Mouse (Mus musculus) MEL (cell line): ENCODE data around the gene Ifi27l2a. TPM values are rescaled to one million over a fixed set of nuclear protein-coding genes. Genes with fewer than 3 reads are reported as not detected.
"Not testable (repeated sequence)": the region's sequence is repeated elsewhere in the genome, so short reads cannot be mapped to it uniquely, and the experiment has no call there.

Source experiments
- DNase-seq: peaks from one replicate; pipeline ENCODE4 v3.0.0; 2011; ENCODE audit warnings: low read depth, low spot score
- H3K27ac ChIP-seq: 2 replicates; pipeline ENCODE4 v1.5.1; 2012; ENCODE audit warnings: low read depth, mild to moderate bottlenecking, control low read depth, low read length, moderate library complexity; ENCODE audit not compliant: control insufficient read depth
- H3K27me3 ChIP-seq, 2 experiments: fragments of 150-350 bp in 1 of 2; sonication (generic) in 1 of 2; 2 replicates each; pipeline ENCODE4 v1.6.1; 2012; ENCODE audit warnings: low read length in 2 of 2, mild to moderate bottlenecking in 2 of 2, improper control_type of control experiment in 1 of 2, moderate library complexity in 1 of 2; ENCODE audit not compliant: insufficient read depth in 2 of 2, control insufficient read depth in 1 of 2
- H3K36me3 ChIP-seq, 2 experiments: 2 replicates each; pipeline ENCODE4 v1.6.1; 2012 to 2014; ENCODE audit warnings: low read length in 2 of 2, improper control_type of control experiment in 1 of 2, inconsistent platforms in 1 of 2, mild to moderate bottlenecking in 1 of 2; ENCODE audit not compliant: insufficient read depth in 2 of 2, control insufficient read depth in 1 of 2
- H3K4me1 ChIP-seq, 2 experiments: fragments of 150-350 bp in 1 of 2; sonication (generic) in 1 of 2; 2 replicates each; pipeline ENCODE4 v1.6.1; 2012; ENCODE audit warnings: low read length in 2 of 2, improper control_type of control experiment in 1 of 2, mild to moderate bottlenecking in 1 of 2; ENCODE audit not compliant: insufficient read depth in 2 of 2, control insufficient read depth in 1 of 2
- H3K4me3 ChIP-seq, 2 experiments: fragments of 150-350 bp in 1 of 2; sonication (generic) in 1 of 2; 2 replicates each; pipeline ENCODE4 v1.5.1; 2012; ENCODE audit warnings: low read depth in 2 of 2, low read length in 2 of 2, mild to moderate bottlenecking in 2 of 2, moderate library complexity in 2 of 2, control low read depth in 1 of 2, improper control_type of control experiment in 1 of 2; ENCODE audit not compliant: control insufficient read depth in 1 of 2, insufficient read depth in 1 of 2
- H3K79me2 ChIP-seq: 2 replicates; pipeline ENCODE4 v1.6.1; 2012; ENCODE audit warnings: mild to moderate bottlenecking, low read length, moderate library complexity; ENCODE audit not compliant: control insufficient read depth, poor library complexity, insufficient read depth
- H3K9ac ChIP-seq: 2 replicates; pipeline ENCODE4 v1.6.1; 2012; ENCODE audit warnings: low read depth, mild to moderate bottlenecking, control low read depth, low read length, moderate library complexity; ENCODE audit not compliant: control insufficient read depth, poor library complexity, severe bottlenecking
- H3K9me3 ChIP-seq: fragments of 150-350 bp; sonication (generic); replicated peaks from 2 replicates; pipeline ENCODE4 v1.6.1; 2012; ENCODE audit warnings: mild to moderate bottlenecking, low read length, improper control_type of control experiment, moderate library complexity; ENCODE audit not compliant: insufficient read depth
- CHD1 ChIP-seq: IDR thresholded peaks from 2 replicates; pipeline ENCODE4 v1.6.1; 2012; ENCODE audit warnings: low read depth, mild to moderate bottlenecking, inconsistent platforms, low read length, improper control_type of control experiment
- CHD2 ChIP-seq: IDR thresholded peaks from 2 replicates; pipeline ENCODE4 v1.6.1; 2011; ENCODE audit warnings: low read length, improper control_type of control experiment
- CTCF ChIP-seq, 3 experiments: IDR thresholded peaks in 2 of 3; conservative IDR thresholded peaks in 1 of 3; 2 replicates each; pipeline ENCODE4 v1.5.1; 2011 to 2012; ENCODE audit warnings: low read length in 3 of 3, low read depth in 2 of 3, mild to moderate bottlenecking in 2 of 3, improper control_type of control experiment in 1 of 3, inconsistent platforms in 1 of 3, mixed read lengths in 1 of 3, moderate library complexity in 1 of 3; ENCODE audit not compliant: control insufficient read depth in 1 of 3, insufficient read depth in 1 of 3, poor library complexity in 1 of 3, severe bottlenecking in 1 of 3
- E2F4 ChIP-seq: IDR thresholded peaks from 2 replicates; pipeline ENCODE4 v1.6.1; 2011; ENCODE audit warnings: low read depth, low read length, improper control_type of control experiment, borderline replicate concordance
- EP300 ChIP-seq, 2 experiments: IDR thresholded peaks; 2 replicates each; pipeline ENCODE4 v1.6.1; 2011; ENCODE audit warnings: improper control_type of control experiment in 2 of 2, low read length in 2 of 2, low read depth in 1 of 2, mild to moderate bottlenecking in 1 of 2
- ETS1 ChIP-seq: IDR thresholded peaks from 2 replicates; pipeline ENCODE4 v1.6.1; 2012; ENCODE audit warnings: low read depth, mild to moderate bottlenecking, inconsistent platforms, low read length, improper control_type of control experiment, moderate library complexity
- GABPA ChIP-seq: IDR thresholded peaks from 2 replicates; pipeline ENCODE4 v1.6.1; 2012; ENCODE audit warnings: low read depth, mild to moderate bottlenecking, inconsistent platforms, low read length, improper control_type of control experiment, moderate library complexity
- GATA1 ChIP-seq: IDR thresholded peaks from 2 replicates; pipeline ENCODE4 v1.6.1; 2011; ENCODE audit warnings: low read depth, low read length, improper control_type of control experiment
- JUND ChIP-seq: IDR thresholded peaks from 2 replicates; pipeline ENCODE4 v1.6.1; 2011; ENCODE audit warnings: low read depth, mild to moderate bottlenecking, improper control_type of control experiment, low read length
- KAT2A ChIP-seq: conservative IDR thresholded peaks from 2 replicates; pipeline ENCODE4 v1.6.1; 2012; ENCODE audit warnings: low read depth, low read length, improper control_type of control experiment, inconsistent platforms
- MEF2A ChIP-seq: IDR thresholded peaks from 2 replicates; pipeline ENCODE4 v1.6.1; 2014; ENCODE audit warnings: low read depth, mild to moderate bottlenecking, inconsistent platforms, low read length, improper control_type of control experiment; ENCODE audit not compliant: poor library complexity, insufficient replicate concordance, severe bottlenecking; ENCODE audit errors: extremely low read depth
- NELFE ChIP-seq: IDR thresholded peaks from 2 replicates; pipeline ENCODE4 v1.6.1; 2011; ENCODE audit warnings: low read depth, low read length, improper control_type of control experiment
- NRF1 ChIP-seq: IDR thresholded peaks from 2 replicates; pipeline ENCODE4 v1.6.1; 2014; ENCODE audit warnings: low read depth, mild to moderate bottlenecking, inconsistent platforms, low read length, improper control_type of control experiment, moderate library complexity; ENCODE audit not compliant: poor library complexity, insufficient read depth, severe bottlenecking
- POLR2A ChIP-seq, 2 experiments: IDR thresholded peaks; 2 replicates each; pipeline ENCODE4 v1.6.1; 2011 to 2012; ENCODE audit warnings: low read length in 2 of 2, mild to moderate bottlenecking in 2 of 2, control low read depth in 1 of 2, improper control_type of control experiment in 1 of 2, low read depth in 1 of 2, moderate library complexity in 1 of 2; ENCODE audit not compliant: control insufficient read depth in 1 of 2, insufficient read depth in 1 of 2, poor library complexity in 1 of 2
- POLR2AphosphoS2 ChIP-seq: IDR thresholded peaks from 2 replicates; pipeline ENCODE4 v1.6.1; 2011; ENCODE audit warnings: low read length, improper control_type of control experiment
- SIN3A ChIP-seq: IDR thresholded peaks from 2 replicates; pipeline ENCODE4 v1.6.1; 2012; ENCODE audit warnings: low read length, improper control_type of control experiment, inconsistent platforms
- SMC3 ChIP-seq: IDR thresholded peaks from 2 replicates; pipeline ENCODE4 v1.6.1; 2011; ENCODE audit warnings: low read depth, low read length, improper control_type of control experiment
- TBP ChIP-seq: IDR thresholded peaks from 2 replicates; pipeline ENCODE4 v1.8.0; 2011; ENCODE audit warnings: low read depth, low read length, improper control_type of control experiment
- UBTF ChIP-seq: IDR thresholded peaks from 2 replicates; pipeline ENCODE4 v1.6.1; 2012; ENCODE audit warnings: low read depth, mild to moderate bottlenecking, inconsistent platforms, low read length, improper control_type of control experiment, moderate library complexity, borderline replicate concordance; ENCODE audit not compliant: insufficient read depth
- USF1 ChIP-seq: IDR thresholded peaks from 2 replicates; pipeline ENCODE4 v1.6.1; 2014; ENCODE audit warnings: low read depth, mild to moderate bottlenecking, inconsistent platforms, low read length, improper control_type of control experiment, moderate library complexity
- USF2 ChIP-seq, 2 experiments: IDR thresholded peaks; 2 replicates each; pipeline ENCODE4 v1.6.1; 2011 to 2012; ENCODE audit warnings: improper control_type of control experiment in 2 of 2, low read length in 2 of 2, borderline replicate concordance in 1 of 2, inconsistent platforms in 1 of 2, low read depth in 1 of 2, mild to moderate bottlenecking in 1 of 2; ENCODE audit not compliant: insufficient read depth in 1 of 2
- ZC3H11A ChIP-seq: IDR thresholded peaks from 2 replicates; pipeline ENCODE4 v1.6.1; 2012; ENCODE audit warnings: low read depth, mild to moderate bottlenecking, inconsistent platforms, low read length, improper control_type of control experiment
- ZKSCAN1 ChIP-seq: IDR thresholded peaks from 2 replicates; pipeline ENCODE4 v1.6.1; 2012; ENCODE audit warnings: low read depth, mild to moderate bottlenecking, inconsistent platforms, low read length, improper control_type of control experiment, moderate library complexity
- ZNF384 ChIP-seq: IDR thresholded peaks from 2 replicates; pipeline ENCODE4 v1.6.1; 2012; ENCODE audit warnings: low read depth, mild to moderate bottlenecking, inconsistent platforms, low read length, improper control_type of control experiment
- polyA plus RNA-seq, 2 experiments: library from polyadenylated mRNA; stranded (reverse) in 1 of 2; unstranded in 1 of 2; fragments of >175 nt in 1 of 2; fragments of >200 nt in 1 of 2; gene quantifications; 2 replicates each; pipeline versions ENCODE4 v1.2.1 to v1.2.4; 2012; ENCODE audit warnings: low replicate concordance in 2 of 2, low read depth in 1 of 2; ENCODE audit not compliant: insufficient read length in 2 of 2, insufficient read depth in 1 of 2, missing spikeins in 1 of 2
- total RNA-seq: library from RNA; depleted of rRNA; stranded (reverse); fragments of 300-350 nt; gene quantifications from 2 replicates; pipeline ENCODE4 v1.2.3, GENCODE M21; 2012

Ifi27l2a gene
- total and polyA plus RNA-seq, 3 experiments = 3.2 to 3.5 TPM; not detected in 1

DNA sequence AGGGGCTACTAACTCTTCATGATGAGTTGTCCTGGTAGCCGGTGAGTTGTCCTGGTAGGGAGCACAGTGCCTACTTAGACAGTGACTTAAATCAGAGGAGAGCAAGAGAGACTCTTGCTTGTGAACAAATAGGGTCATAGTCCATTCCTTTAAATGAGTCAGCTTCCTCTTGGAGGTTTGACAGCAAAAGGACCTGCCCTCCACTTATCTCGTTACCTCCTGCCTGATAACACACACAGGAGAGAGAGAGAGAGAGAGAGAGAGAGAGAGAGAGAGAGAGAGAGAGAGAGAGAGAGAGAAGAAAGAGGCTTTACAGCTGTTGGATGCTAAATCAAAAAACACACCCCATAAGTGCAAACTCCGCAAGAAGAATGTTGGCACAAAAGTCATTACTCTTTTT is 13.7 kb upstream of the Ifi27l2a start, which contains the start of gene Ifi27l2b:
Gene Ifi27l2b, minus strand, starts transcription at position 84 of the 400 bp plus-strand sequence.
- no peaks in the 10 kb centered on the region; a peak in 1 of 4 replicates for H3K27me3 ChIP-seq
- no peak within 1 kb of the TSS for H3K27ac ChIP-seq
- H3K9ac ChIP-seq = no peak within 1 kb of the TSS
- no peaks in the 10 kb centered on the region for H3K79me2 ChIP-seq
- TF ChIP-seq ZKSCAN1 (no peak), USF1 (no peak), NELFE (no peak), GATA1 (peak; percentile 70), JUND (peak; percentile 98), E2F4 (no peak), KAT2A (no peak), SMC3 (no peak), MEF2A (no peak), UBTF (no peak), ETS1 (peak; percentile 57; the same call in 1 of the 2 replicates), EP300 (IDR thresholded peaks at IDR 0.05; ENCODE audit: low read depth in 1 of 2, low read length in 2 of 2) (peak; percentile 27 to 41; a peak in 2 of 4 replicates)
- H3K4me1 ChIP-seq = peaks cover 0 to 2% of the 10 kb centered on the region in 2 experiments; a peak in 1 of 4 replicates
- H3K4me3 ChIP-seq = no peak within 1 kb of the TSS
- 0 out of 4 replicates have a peak, but pooled peaks cover 0 to 2% of the 10 kb centered on the region in 2 experiments for H3K36me3 ChIP-seq
- H3K9me3 ChIP-seq = no peaks in the 10 kb centered on the region
- DNase-seq = peak; percentile 54

DNA sequence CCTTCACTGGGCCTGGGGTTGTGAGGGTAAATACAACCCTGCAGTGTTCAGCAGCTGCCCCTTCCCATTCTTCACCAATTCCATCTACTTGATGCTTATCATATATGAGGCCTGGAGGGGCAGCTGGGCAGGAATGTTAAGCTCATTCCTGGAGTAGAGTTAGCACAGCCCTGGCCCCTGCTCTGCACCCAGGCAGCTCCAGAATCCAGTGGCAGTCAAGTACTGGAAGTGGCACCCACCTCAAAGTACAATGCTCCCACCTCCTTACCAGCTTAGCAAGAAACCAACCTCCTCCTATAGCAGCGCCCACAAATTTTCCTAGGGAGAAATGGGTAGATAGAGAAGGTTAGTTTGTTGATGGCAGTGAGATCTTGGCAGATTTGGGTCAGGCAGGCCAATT is 13.2 kb upstream of the Ifi27l2a start:
- H3K79me2 ChIP-seq, H3K36me3 ChIP-seq, H3K27me3 ChIP-seq, DNase-seq, H3K9ac ChIP-seq, H3K4me3 ChIP-seq, H3K4me1 ChIP-seq, H3K27ac ChIP-seq, H3K9me3 ChIP-seq: not testable (repeated sequence)

DNA sequence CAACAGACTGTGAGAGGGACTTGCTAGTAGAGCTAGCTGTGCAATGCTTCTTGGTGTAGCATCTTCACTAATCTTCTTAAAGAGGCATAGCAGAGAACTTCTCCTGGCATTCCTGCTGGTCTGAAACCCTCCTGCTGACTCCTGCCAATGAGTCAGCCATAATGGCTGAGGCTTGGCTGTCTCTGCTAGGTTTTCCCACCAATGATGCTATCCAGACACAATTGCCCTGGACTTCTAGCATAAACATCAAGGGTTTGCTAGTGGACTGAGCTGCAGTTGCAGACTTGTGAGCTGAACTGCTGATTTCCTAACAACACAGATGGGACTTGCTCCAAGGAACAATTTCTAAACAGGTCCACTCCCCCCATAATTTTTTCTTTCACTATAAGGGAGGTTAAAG is 9.9 kb upstream of the Ifi27l2a start:
- Histone ChIP-seq H3K4me3 (no peak overlapping the region), H3K79me2 (no peaks in the 10 kb centered on the region), H3K36me3 (0 out of 4 replicates have a peak, but pooled peaks cover 0 to 2% of the 10 kb centered on the region in 2 experiments), H3K4me1 (peaks cover 0 to 2% of the 10 kb centered on the region in 2 experiments; a peak in 1 of 4 replicates), H3K27ac (no peak overlapping the region), H3K27me3 (peaks cover 0 to 4% of the 10 kb centered on the region in 2 experiments; a peak in 2 of 4 replicates), H3K9ac (no peak overlapping the region), H3K9me3 (no peaks in the 10 kb centered on the region)
- TF ChIP-seq SIN3A (no peak), E2F4 (no peak), ZKSCAN1 (no peak), ZC3H11A (no peak), POLR2A (IDR thresholded peaks at IDR 0.05; ENCODE audit: control insufficient read depth in 1 of 2, insufficient read depth in 1 of 2, low read depth in 1 of 2, low read length in 2 of 2, poor library complexity in 1 of 2) (no peak), GATA1 (no peak), ZNF384 (no peak), NRF1 (no peak), KAT2A (no peak), USF2 (IDR thresholded peaks at IDR 0.05; ENCODE audit: borderline replicate concordance in 1 of 2, insufficient read depth in 1 of 2, low read depth in 1 of 2, low read length in 2 of 2) (no peak), GABPA (no peak), CHD1 (no peak), POLR2AphosphoS2 (no peak), CHD2 (no peak), UBTF (no peak), TBP (no peak), CTCF (IDR thresholded peaks at IDR 0.05 in 2 of 3, conservative IDR thresholded peaks at IDR 0.05 in 1 of 3; ENCODE audit: control insufficient read depth in 1 of 3, insufficient read depth in 1 of 3, low read depth in 2 of 3, low read length in 3 of 3, poor library complexity in 1 of 3, severe bottlenecking in 1 of 3) (no peak)
- no peak for DNase-seq
